Mouse (Mus musculus): ENCODE data around the gene Vsig10. TPM values are rescaled to one million over a fixed set of nuclear protein-coding genes. Genes with fewer than 3 reads are reported as not detected.

Gene Vsig10
- 4.4 and 4.7 TPM in 2 replicates for polyA plus RNA-seq (2014; fragmentation: Nextera tagmentation; extraction: Ambion mirVana)

DNA sequence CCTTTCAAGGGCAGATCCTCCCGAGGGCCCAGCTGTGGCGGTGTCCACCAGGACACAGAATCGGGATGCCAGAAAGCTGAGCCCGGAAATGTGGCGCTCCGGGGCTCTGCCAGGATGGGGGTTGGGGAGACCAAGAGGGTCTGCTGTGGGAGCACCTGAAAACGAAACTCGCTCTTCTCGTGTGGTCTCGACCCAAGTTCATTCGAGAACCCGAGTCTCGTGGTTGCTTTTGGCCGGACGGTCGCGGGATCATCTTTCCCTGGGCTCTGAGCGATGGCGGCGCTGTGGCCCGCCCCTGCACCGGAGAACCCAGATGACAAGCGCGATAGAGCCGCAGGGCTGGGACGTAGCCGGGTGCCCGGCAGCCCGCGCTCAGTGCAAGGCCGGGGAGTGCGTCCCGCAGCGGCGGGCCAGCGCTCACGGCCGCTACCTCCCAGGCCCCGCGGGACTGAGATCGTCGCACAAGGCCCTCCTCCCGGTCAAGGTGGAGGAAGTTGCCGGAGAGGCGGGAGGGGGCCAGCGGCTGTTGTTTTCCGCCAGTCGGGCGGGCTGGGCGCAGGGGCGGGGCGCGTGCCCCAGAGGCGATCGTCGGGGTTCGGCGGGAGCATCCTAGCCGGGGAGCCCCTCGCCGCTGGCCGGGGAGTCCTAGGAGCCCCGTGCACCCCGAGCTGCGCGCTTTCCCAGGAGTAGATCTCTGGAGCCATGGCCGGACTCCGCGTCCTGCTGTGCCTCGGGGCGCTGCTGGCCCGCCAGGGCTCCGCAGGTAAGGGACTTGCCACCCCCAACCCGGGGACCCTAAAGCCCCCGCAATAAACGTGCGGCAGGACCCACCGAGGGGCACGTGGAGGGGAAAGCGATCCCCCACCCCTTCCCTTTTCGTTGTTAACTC is at the start of gene Vsig10:
TSS of gene Vsig10 (plus strand) at position 343 of the 889 bp plus-strand sequence.
- WGBS (ENCODE audit: insufficient replicate concordance), result under 1% methylated on average over 75 of the region's 81 CpGs
- Histone ChIP-seq H3K4me3 (ENCODE audit: low read depth, low read length) (peak within 1 kb of the TSS; percentile 78), H3K9ac (ENCODE audit: low read depth, low read length) (peak within 1 kb of the TSS; percentile 88), H3K27me3 (ENCODE audit: control insufficient read depth, insufficient read depth, low read length) (no peaks in the 10 kb centered on the region; the same call in 1 of the 2 replicates), H3K9me3 (replicated peaks; ENCODE audit: control insufficient read depth, low read length) (no peaks in the 10 kb centered on the region), H3K4me1 (ENCODE audit: control insufficient read depth, insufficient read depth, low read length) (peaks cover 11% of the 10 kb centered on the region), H3K27ac (ENCODE audit: low read depth, low read length) (peak within 1 kb of the TSS; percentile 65), H3K4me2 (peak within 1 kb of the TSS; percentile 95), H3K36me3 (ENCODE audit: control insufficient read depth, insufficient read depth, low read length) (no peaks in the 10 kb centered on the region)
- ATAC-seq (replicated peaks; ENCODE audit: insufficient number of reproducible peaks, low FRiP score, low TSS enrichment), result peak; percentile 72

DNA sequence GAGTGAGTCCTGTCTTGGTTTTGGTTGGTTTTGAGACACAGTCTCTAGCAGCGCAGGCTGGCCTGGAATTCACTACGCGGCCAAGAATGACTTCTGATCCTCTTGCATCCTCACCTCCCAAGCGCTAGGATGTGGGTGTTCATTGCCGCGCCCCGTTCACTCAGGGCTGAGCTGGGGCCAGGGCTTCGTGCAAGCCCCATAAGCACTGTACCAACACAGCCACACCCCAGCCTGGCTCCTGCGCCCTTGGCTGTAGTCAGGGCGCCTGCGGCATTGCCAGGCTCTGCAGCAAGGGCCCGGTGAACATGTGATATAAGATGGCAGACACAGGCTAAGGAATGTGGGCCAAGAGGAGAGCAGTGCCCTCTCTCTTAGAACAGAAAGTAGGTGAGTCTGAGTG is 49.5 kb upstream of the Vsig10 start:
- no peaks in the 10 kb centered on the region; the same call in 1 of the 2 replicates for H3K27me3 ChIP-seq (ENCODE audit: control insufficient read depth, insufficient read depth, low read length)
- peaks cover 2% of the 10 kb centered on the region; the same call in 1 of the 2 replicates for H3K4me1 ChIP-seq (ENCODE audit: control insufficient read depth, insufficient read depth, low read length)
- no peak overlapping the region for H3K27ac ChIP-seq (ENCODE audit: low read depth, low read length)
- no peaks in the 10 kb centered on the region for H3K9me3 ChIP-seq (replicated peaks; ENCODE audit: control insufficient read depth, low read length)
- 95% methylated on average over 12 of the region's 12 CpGs for WGBS (ENCODE audit: insufficient replicate concordance)
- 0 out of 2 replicates have a peak, but pooled peaks have one; percentile 20 for ATAC-seq (replicated peaks; ENCODE audit: insufficient number of reproducible peaks, low FRiP score, low TSS enrichment)
- no peak overlapping the region for H3K9ac ChIP-seq (ENCODE audit: low read depth, low read length)
- H3K36me3 ChIP-seq (ENCODE audit: control insufficient read depth, insufficient read depth, low read length), result no peaks in the 10 kb centered on the region
- no peak overlapping the region for H3K4me3 ChIP-seq (ENCODE audit: low read depth, low read length)
- H3K4me2 ChIP-seq, result no peak overlapping the region

DNA sequence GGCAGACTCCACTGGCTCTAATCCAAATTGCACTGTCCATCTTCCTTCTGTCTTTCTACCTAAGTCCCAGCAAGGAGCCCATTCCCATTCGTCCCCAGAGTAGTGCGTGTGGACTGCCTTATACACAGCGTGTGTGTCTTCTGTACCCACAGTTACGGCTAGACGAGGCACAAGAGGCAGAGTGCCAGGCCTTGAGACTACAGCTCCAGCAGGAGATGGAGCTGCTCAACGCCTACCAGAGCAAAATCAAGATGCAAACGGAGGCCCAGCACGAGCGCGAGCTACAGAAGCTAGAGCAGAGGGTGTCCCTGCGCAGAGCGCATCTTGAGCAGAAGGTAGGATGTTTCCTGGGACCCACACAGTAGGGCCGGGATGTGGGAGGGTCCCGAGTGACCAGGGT is 46.9 kb upstream of the Vsig10 start:
- H3K4me2 ChIP-seq, result no peak overlapping the region
- no peaks in the 10 kb centered on the region for H3K9me3 ChIP-seq (replicated peaks; ENCODE audit: control insufficient read depth, low read length)
- H3K27me3 ChIP-seq (ENCODE audit: control insufficient read depth, insufficient read depth, low read length), result no peaks in the 10 kb centered on the region; the same call in 1 of the 2 replicates
- WGBS (ENCODE audit: insufficient replicate concordance), result 93% methylated on average over 14 of the region's 14 CpGs
- no peaks in the 10 kb centered on the region for H3K36me3 ChIP-seq (ENCODE audit: control insufficient read depth, insufficient read depth, low read length)
- no peak for ATAC-seq (replicated peaks; ENCODE audit: insufficient number of reproducible peaks, low FRiP score, low TSS enrichment)
- no peak overlapping the region for H3K4me3 ChIP-seq (ENCODE audit: low read depth, low read length)
- H3K4me1 ChIP-seq (ENCODE audit: control insufficient read depth, insufficient read depth, low read length), result peaks cover 2% of the 10 kb centered on the region; the same call in 1 of the 2 replicates
- no peak overlapping the region for H3K9ac ChIP-seq (ENCODE audit: low read depth, low read length)
- H3K27ac ChIP-seq (ENCODE audit: low read depth, low read length), result no peak overlapping the region

DNA sequence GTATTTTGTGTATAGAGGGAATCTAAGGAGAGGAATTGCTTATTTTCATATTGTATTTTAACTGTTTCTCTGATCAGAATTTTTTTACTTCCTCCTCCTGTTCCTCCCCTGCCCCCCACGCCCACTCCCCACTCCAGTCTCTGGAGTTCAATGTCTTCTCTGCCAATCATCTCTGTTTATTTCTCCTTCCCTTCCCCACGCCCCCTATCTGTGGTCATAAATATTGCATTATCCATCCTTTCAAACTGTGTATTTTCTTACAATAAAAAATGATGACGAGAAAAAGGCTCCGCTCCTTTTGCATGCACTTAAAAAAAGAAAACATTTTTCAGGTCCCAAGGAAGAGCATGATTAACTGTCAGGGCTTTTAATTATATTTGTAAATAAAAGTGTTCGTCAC is 44.1 kb upstream of the Vsig10 start:
- ATAC-seq (replicated peaks; ENCODE audit: insufficient number of reproducible peaks, low FRiP score, low TSS enrichment), result no peak
- 69% methylated on average over 5 of the region's 5 CpGs for WGBS (ENCODE audit: insufficient replicate concordance)

DNA sequence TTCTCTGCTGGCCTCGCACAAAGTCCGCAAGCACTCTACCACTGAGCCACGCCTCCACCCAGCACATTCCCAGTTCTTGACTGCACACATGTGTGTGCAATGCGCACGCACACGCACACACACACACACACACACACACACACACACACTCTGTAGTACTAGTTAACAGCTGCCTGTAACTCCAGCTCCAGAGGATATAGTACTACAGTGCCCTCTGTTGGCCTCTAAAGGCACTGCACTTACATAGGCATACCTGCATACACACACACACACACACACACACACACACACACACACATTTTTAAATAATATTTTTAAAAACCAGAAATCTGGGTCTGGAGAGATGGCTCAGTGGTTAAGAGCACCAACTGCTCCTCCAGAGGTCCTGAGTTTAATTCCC is 41.1 kb upstream of the Vsig10 start:
- H3K4me1 ChIP-seq (ENCODE audit: control insufficient read depth, insufficient read depth, low read length), result peaks cover 2% of the 10 kb centered on the region; the same call in 1 of the 2 replicates
- no peaks in the 10 kb centered on the region for H3K9me3 ChIP-seq (replicated peaks; ENCODE audit: control insufficient read depth, low read length)
- H3K27ac ChIP-seq (ENCODE audit: low read depth, low read length), result no peak overlapping the region
- H3K9ac ChIP-seq (ENCODE audit: low read depth, low read length), result no peak overlapping the region
- H3K27me3 ChIP-seq (ENCODE audit: control insufficient read depth, insufficient read depth, low read length), result no peaks in the 10 kb centered on the region
- no peak overlapping the region for H3K4me3 ChIP-seq (ENCODE audit: low read depth, low read length)
- no peak for ATAC-seq (replicated peaks; ENCODE audit: insufficient number of reproducible peaks, low FRiP score, low TSS enrichment)
- no peaks in the 10 kb centered on the region for H3K36me3 ChIP-seq (ENCODE audit: control insufficient read depth, insufficient read depth, low read length)
- 89% methylated on average over 6 of the region's 6 CpGs for WGBS (ENCODE audit: insufficient replicate concordance)
- H3K4me2 ChIP-seq, result no peak overlapping the region

More for the DNA sequence above, 44.1 kb upstream of the Vsig10 start:
- H3K9me3 ChIP-seq (replicated peaks; ENCODE audit: control insufficient read depth, low read length), result no peaks in the 10 kb centered on the region
- no peak overlapping the region for H3K27ac ChIP-seq (ENCODE audit: low read depth, low read length)
- H3K4me3 ChIP-seq (ENCODE audit: low read depth, low read length), result no peak overlapping the region
- H3K4me1 ChIP-seq (ENCODE audit: control insufficient read depth, insufficient read depth, low read length), result peaks cover 2% of the 10 kb centered on the region; the same call in 1 of the 2 replicates
- H3K9ac ChIP-seq (ENCODE audit: low read depth, low read length), result no peak overlapping the region
- H3K36me3 ChIP-seq (ENCODE audit: control insufficient read depth, insufficient read depth, low read length), result no peaks in the 10 kb centered on the region
- no peak overlapping the region for H3K4me2 ChIP-seq
- H3K27me3 ChIP-seq (ENCODE audit: control insufficient read depth, insufficient read depth, low read length), result no peaks in the 10 kb centered on the region

DNA sequence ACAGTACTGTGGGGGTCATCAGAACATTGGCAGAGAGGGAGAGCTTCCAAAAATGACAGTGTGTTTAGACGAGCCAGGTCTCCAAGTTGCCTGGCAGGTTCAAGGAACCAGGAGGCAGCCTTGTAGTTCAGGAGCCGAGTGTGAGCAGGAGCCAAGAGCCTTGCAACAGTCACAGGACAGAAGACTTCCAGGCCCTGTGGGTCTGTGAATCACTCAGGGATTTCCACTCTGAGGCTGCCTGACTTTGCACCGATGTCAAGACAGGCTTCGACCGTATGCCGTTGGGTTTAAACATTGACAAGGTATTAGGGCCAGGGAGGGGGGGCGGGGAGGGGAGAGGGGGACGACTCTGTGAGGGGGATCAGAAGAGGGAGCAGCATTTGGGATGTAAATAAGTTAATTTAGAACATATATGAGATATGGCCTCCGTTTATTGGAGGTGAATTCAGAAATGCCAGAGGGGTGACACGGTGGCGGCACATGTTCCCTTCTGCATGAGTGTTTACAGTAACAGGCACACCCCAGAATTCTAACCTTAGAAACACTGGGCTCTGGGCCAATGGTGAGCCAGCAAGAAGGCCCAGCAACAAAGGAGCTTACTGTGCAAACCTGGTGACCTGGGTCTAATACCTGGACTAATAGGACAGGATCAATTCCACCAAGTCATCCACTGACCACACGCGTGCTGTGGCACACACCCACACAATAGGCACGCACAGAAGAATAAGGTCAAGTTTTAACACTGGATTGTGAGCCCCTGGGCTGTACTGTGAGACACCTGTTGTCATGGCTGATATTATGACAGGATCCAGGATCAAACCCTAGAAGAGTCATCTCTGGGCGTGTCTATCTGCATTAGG is 39.8 kb upstream of the Vsig10 start:
- Histone ChIP-seq H3K4me2 (no peak overlapping the region), H3K36me3 (ENCODE audit: control insufficient read depth, insufficient read depth, low read length) (no peaks in the 10 kb centered on the region), H3K27me3 (ENCODE audit: control insufficient read depth, insufficient read depth, low read length) (no peaks in the 10 kb centered on the region), H3K4me3 (ENCODE audit: low read depth, low read length) (no peak overlapping the region), H3K9me3 (replicated peaks; ENCODE audit: control insufficient read depth, low read length) (no peaks in the 10 kb centered on the region), H3K9ac (ENCODE audit: low read depth, low read length) (no peak overlapping the region), H3K27ac (ENCODE audit: low read depth, low read length) (no peak overlapping the region), H3K4me1 (ENCODE audit: control insufficient read depth, insufficient read depth, low read length) (peaks cover under 1% of the 10 kb centered on the region; the same call in 1 of the 2 replicates)
- no peak for ATAC-seq (replicated peaks; ENCODE audit: insufficient number of reproducible peaks, low FRiP score, low TSS enrichment)
- WGBS (ENCODE audit: insufficient replicate concordance), result 86% methylated on average over 15 of the region's 15 CpGs

DNA sequence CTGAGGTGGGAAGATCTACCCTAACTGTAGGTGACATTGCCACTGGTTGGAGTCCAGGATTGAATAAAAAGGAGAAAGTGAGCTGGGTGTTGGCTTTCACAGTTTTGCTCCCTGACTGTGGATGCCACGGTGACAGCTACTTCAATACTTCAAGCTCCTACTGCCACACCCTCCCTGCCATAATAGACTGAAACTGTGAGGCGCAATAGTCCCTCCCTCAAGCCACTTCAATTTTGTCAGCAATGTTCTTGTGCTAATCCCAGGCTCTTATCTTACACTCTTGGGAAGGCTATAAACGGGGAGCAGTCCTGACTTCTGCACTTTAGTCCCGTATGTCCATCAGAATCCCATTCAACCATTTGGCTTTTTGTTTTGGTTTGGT is 39.2 kb upstream of the Vsig10 start:
- 42% methylated on average over 4 of the region's 4 CpGs for WGBS (ENCODE audit: insufficient replicate concordance)
- no peak overlapping the region for H3K4me3 ChIP-seq (ENCODE audit: low read depth, low read length)
- H3K27me3 ChIP-seq (ENCODE audit: control insufficient read depth, insufficient read depth, low read length), result no peaks in the 10 kb centered on the region
- H3K9me3 ChIP-seq (replicated peaks; ENCODE audit: control insufficient read depth, low read length), result no peaks in the 10 kb centered on the region
- no peak overlapping the region for H3K4me2 ChIP-seq
- H3K36me3 ChIP-seq (ENCODE audit: control insufficient read depth, insufficient read depth, low read length), result no peaks in the 10 kb centered on the region
- no peaks in the 10 kb centered on the region for H3K4me1 ChIP-seq (ENCODE audit: control insufficient read depth, insufficient read depth, low read length)
- H3K27ac ChIP-seq (ENCODE audit: low read depth, low read length), result no peak overlapping the region
- no peak for ATAC-seq (replicated peaks; ENCODE audit: insufficient number of reproducible peaks, low FRiP score, low TSS enrichment)
- H3K9ac ChIP-seq (ENCODE audit: low read depth, low read length), result no peak overlapping the region

DNA sequence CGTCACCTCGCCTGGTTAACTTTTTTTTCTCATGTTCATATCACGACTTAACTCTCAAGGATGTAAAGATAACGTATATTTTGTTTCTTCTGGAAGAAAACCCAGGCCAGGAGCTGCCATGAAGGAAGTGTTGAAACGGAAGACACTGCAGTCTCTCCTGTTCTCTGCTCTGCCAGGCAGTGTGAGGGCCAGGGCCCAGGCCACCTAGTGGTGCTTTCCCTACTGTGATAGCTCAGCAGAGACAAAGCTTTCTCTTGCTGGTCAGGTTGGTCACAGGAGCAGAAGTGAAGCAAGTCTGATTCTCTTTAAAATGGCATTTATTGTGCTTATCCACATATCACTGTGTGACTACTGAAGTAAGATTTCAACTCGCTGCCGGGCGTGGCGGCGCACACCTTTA is 37.3 kb upstream of the Vsig10 start:
- no peak for ATAC-seq (replicated peaks; ENCODE audit: insufficient number of reproducible peaks, low FRiP score, low TSS enrichment)
- no peak overlapping the region for H3K27ac ChIP-seq (ENCODE audit: low read depth, low read length)
- H3K36me3 ChIP-seq (ENCODE audit: control insufficient read depth, insufficient read depth, low read length), result no peaks in the 10 kb centered on the region
- WGBS (ENCODE audit: insufficient replicate concordance), result 88% methylated on average over 10 of the region's 10 CpGs
- H3K4me1 ChIP-seq (ENCODE audit: control insufficient read depth, insufficient read depth, low read length), result peaks cover 9% of the 10 kb centered on the region
- no peaks in the 10 kb centered on the region for H3K27me3 ChIP-seq (ENCODE audit: control insufficient read depth, insufficient read depth, low read length)
- no peaks in the 10 kb centered on the region for H3K9me3 ChIP-seq (replicated peaks; ENCODE audit: control insufficient read depth, low read length)
- H3K9ac ChIP-seq (ENCODE audit: low read depth, low read length), result no peak overlapping the region
- H3K4me3 ChIP-seq (ENCODE audit: low read depth, low read length), result no peak overlapping the region
- no peak overlapping the region for H3K4me2 ChIP-seq
